Mouse (Mus musculus): ENCODE measurements at regions not wholly inside any gene's neighbourhood (a gene's known extent, or its start where the extent isn't known, plus 50 kb on each side); places are given as distances from the start of the nearest gene placed in this dataset.
"Not testable (repeated sequence)": the region's sequence is repeated elsewhere in the genome, so short reads cannot be mapped to it uniquely, and the experiment has no call there.

- DNase-seq, result no peak
Observed at GRCm38 (mm10) chr11:113138462-113138861, 356.4 kb downstream of the Sox9 start.

DNA sequence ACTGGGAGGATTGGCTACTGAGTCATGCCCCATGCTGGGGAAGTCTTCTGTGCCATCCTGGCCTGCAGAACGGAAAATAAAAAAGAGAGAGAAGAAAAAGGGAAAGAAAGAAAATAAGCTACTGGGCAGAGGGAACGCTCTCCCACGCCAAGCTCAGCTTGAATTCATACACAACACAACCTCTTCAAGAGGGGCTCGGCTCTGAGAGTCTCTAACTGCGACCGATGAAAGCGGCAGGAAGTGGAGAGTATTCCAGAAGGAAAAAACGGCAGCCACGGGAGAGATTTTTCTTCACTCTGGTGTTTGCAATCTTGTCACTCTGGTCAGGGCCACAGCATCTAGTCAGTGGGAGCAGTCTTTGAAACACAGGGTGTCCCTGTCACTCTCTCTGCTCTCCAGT, 358.6 kb downstream of the Sox9 start:
- DNase-seq, result no peak

DNA sequence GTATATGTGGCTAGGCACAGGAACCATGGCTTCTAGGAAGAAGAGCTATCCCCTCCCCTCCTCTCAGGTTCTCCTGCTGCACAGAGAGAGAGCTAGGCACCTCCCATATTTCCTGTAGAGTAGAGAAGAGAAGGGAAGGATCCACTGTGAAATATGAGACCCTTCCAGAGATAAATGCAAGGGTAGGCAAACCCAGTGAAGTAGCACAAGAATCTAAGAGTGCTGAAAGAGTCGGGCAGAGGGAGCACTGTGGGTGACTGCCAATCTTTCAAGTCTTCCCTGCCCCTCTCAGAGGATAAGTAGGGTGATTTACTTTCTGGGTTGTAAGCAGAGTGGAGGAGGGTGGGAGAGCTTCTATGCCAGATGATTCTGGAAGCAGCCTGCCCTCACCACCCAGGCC, 360.8 kb downstream of the Sox9 start:
- DNase-seq, result no peak

DNA sequence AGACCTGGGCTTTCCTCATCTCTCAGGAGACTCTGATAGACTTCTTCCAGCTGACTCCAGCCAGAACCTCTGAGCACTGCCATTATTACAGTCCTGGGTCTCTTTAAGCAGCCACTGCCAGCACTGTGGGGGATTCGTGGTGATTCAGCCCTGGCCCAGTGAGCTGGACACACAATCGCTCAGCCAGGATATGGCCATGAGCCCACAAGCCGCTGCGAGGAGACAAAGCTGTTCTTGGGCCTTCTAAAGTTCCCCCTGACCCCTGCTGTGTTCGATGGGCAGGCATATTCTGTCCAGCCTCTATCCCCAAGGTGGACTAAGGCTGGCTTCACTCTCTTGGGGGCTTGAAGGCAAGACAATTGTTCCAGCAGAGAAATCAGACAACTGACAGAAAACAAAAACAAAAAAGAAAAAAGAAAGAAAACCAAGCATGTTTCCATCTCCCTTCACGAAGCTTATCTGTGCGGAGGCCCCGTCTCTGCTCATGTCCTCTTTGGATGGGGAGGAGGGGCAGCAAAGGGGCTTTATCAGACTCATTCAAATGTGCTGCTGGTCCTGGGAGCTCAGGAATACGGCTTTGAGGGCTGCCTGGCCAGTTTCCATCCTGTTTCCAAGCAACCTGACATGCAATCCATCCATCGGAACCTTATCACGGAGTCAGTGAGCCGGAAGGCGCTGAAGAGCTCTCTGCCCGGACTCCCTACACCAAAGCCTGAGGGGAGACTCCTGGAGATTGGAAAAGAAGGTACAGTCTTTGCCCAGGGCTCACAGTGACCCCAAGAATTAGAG, 362.0 kb downstream of the Sox9 start:
- peak; percentile 69 for DNase-seq

DNA sequence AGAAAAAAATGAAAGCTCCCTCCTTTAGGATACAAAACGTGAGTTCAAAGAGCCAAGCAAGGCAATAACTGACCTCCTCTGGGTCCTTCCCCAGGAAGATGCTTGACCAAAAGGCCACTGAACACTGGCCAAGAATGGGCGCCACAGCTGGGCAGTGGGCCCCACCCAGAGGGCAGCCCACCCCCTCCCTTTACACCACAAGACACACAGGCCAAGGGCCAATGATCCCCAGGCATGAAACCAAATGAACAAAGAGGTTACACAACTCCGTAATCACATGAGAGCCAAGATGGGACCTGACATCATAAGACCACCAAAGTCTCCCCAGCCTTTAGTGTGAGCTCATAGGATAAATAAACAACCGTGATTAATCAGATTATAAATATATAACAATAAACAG, 363.7 kb downstream of the Sox9 start:
- no peak for DNase-seq

DNA sequence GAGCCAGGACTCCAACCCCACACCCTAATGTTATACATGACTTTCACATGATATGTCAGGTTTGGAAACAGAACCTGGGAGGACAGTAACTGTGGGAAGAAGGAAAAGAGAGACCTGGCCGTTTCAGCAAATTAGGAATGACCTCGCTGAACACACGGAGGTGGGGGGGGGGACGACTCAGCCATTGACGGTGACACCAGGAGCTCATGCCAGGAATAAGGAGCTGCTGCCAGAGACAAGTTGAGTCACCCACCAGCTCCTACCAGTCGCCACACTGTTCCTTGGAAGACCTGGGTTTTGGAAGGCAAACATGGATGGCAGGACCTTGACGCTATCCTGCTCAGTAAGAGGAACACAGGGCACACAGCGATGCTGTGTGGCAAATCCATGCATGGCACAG, 364.7 kb downstream of the Sox9 start:
- DNase-seq, result no peak

- DNase-seq, result no peak
Observed at GRCm38 (mm10) chr11:113147535-113148197, 365.6 kb downstream of the Sox9 start.

GRCm38 (mm10) chr11:113148198-113148537, 366.1 kb downstream of the Sox9 start:
- no peak for DNase-seq

DNA sequence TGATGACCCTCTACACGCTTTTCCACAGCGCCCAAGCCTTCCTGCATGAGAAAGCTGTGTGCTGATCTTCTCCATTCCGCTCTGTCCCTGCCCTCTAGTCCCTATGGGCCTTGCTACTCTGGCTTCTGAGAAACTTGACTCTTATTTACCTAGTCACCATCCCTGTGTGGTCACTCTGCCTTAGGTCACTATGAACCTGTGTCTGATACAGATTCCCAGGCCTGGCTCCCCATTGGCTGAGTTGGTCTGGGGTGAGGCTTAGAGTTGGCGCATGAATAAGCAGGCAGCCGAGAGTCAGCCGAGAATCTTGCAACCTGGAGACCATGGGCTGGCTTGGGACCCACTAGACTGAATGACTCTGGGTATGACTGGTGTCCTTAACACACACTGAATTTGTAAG, 373.5 kb downstream of the Sox9 start:
- no peak for DNase-seq

- DNase-seq, result no peak
Observed at GRCm38 (mm10) chr11:113163941-113164340, 381.9 kb downstream of the Sox9 start.

GRCm38 (mm10) chr11:113164510-113164909, 382.5 kb downstream of the Sox9 start:
- DNase-seq, result no peak

DNA sequence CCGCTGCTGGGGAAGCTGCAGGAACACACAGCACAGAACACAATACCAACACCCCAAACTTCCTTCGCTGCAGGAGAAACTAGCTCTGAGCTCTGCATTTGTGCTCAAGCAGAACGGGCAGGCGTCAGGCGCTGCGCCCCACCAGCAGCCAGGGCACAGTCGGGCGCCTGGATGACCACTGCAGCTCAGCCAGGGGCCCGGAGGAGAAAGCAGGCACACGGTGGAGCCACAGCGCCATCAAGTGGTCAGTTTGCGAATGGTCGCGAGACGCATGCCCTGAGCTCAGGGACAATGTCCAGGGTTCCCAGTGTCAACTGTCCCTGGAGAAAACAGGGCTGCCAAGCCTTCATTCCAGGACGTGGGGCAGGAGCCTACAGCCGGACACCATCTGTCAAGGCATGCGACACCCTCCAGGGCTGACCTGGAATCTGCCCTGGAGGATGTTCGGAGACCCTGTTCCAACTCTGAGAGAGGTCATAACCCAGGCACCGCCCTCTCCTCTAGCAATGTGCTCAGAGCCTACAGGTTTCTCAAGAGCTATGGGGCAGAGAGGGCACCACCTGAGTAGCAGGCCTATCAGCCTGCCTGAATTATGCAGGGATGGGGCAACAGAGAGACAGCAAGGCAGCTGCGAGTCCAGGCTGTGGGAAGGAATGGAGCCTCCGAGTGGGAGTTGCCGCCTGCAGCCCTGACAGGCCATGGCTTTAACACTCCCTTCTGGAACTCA, 383.2 kb downstream of the Sox9 start:
- peak; percentile 87 for DNase-seq

- DNase-seq, result no peak
Observed at GRCm38 (mm10) chr11:113166517-113166916, 384.5 kb downstream of the Sox9 start.

DNA sequence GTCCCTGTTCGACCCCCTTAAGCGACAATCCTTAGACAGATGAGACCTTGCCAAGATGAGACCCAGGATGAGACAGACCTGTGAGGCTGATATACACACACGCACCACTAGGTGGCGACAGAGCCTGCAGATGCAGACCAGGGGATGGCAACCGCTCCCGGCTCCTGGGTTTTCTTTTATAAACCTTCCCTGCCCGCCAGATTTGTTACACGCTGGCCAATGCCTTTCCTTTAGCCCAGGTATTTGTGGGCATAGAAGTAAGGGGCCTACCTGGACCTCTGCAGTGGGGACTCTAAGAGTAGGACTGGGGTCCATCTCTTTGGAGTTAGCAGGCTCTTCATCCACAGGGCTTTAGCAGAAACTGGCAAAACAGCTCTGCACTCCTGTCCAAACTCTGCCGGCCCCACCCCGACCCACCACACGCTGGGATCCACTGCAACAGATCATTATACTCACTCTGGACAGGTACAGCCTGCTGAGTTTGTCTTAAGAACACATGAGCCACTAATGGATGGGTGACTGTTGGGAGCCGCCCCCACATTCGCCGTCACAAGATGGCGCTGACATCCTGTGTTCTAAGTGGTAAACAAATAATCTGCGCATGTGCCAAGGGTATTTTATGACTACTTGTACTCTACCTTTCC, 390.6 kb downstream of the Sox9 start:
- DNase-seq, result peak; percentile 80

GRCm38 (mm10) chr11:113173317-113173716, 391.3 kb downstream of the Sox9 start:
- DNase-seq, result not testable (repeated sequence)

GRCm38 (mm10) chr11:113174011-113174507, 392.0 kb downstream of the Sox9 start:
- no peak for DNase-seq

- peak; percentile 35 for DNase-seq
Observed at GRCm38 (mm10) chr11:113175323-113175722, 393.3 kb downstream of the Sox9 start.

- peak; percentile 49 for DNase-seq
Observed at GRCm38 (mm10) chr11:113176183-113176582, 394.2 kb downstream of the Sox9 start.

DNA sequence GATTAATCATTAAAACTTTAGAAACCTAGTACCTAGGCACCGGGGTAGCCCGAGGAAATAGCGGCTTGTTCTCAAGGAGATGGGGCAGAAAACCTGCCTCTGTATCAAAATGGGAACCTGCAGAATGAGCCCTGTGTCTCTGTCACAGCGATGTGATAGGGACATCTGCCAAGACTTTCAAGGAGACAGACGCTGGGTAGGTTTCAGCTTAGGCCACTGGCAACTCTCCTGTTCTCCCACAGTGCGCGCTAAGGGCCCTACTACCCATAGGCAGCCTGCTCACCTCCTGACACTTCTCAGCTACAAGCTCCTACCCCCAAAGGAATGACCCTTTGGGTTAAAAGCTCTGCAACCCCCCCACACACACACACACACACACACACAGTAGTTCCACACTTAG, 396.4 kb downstream of the Sox9 start:
- no peak for DNase-seq

GRCm38 (mm10) chr11:113180008-113180407, 398.0 kb downstream of the Sox9 start:
- DNase-seq, result no peak

- DNase-seq, result no peak
Observed at GRCm38 (mm10) chr11:113182083-113182861, 400.2 kb downstream of the Sox9 start.

DNA sequence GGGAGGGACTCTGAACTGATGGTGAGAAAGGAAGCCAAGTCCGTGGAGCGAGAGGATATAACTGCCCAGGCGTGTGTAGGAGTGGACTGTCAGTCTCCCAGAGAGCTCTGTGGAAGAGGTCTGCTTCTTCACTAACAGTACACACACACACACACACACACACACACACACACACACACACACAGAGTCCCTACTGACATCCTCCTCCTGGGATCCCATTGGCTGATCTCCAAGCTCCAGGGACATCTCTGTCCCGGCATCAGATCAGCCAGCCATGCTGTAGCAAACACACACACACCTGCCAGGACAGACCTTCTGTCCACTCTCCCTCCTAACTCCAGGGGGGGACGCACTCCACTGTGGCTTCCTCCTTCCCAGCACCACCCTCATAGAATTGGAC, 401.5 kb downstream of the Sox9 start:
- DNase-seq, result no peak

Data from lung, postnatal 10 days (tissue).